Mouse (Mus musculus): Measurements from ENCODE around the gene Cpn2. TPM values are rescaled to one million over a fixed set of nuclear protein-coding genes. Genes with fewer than 3 reads are reported as not detected.

Cpn2 gene
- total and polyA plus RNA-seq, 2 experiments from 2014 or later: not detected

DNA sequence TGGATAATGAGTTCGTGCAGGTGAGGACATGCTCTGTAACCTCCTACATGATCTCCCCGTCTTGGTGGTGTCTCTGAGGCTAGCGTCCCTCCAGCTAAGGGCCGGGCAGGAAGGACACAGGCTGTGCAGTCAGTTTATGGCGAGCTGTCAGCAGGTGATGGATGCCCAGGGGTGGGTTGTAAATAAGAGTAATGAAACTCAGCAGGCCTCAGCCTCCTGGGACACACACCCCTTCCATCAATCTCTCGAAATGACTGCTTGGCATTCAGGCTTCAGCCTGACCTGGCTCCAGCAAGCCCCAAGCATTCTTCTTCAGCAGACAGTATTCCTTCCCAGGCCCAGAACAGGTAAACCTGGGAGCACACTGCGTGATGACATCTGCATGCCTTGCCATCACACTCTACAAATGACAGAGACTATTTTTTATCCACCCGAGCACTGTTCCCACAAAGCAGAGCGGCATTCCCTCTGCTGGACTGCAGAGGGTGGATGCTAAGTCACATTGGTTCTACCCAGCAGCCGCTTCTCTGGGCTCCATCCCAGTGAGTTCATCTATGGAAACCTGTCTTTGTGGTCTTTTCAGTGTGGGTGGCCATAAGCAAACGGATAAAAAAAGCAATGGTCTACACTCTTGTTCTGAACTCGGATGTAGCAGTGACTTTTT, 23.1 kb downstream of the Cpn2 start:
- no peak for TF ChIP-seq CTCF (IDR thresholded peaks at IDR 0.05)
- Histone ChIP-seq H3K4me1 (ENCODE audit: insufficient read depth, low read length) (no peaks in the 10 kb centered on the region), H3K27me3 (ENCODE audit: insufficient read depth, low read length) (peaks cover 6% of the 10 kb centered on the region), H3K27ac (ENCODE audit: low read depth, low read length) (no peak overlapping the region), H3K36me3 (ENCODE audit: insufficient read depth, low read length) (no peaks in the 10 kb centered on the region), H3K4me2 (ENCODE audit: low read depth, low read length, poor library complexity, severe bottlenecking) (no peak overlapping the region), H3K9me3 (ENCODE audit: low read length) (no peaks in the 10 kb centered on the region), H3K4me3 (ENCODE audit: low read depth, low read length) (no peak overlapping the region), H3K9ac (replicated peaks; ENCODE audit: low read length, poor library complexity, severe bottlenecking) (no peak overlapping the region)
- 87% methylated on average over 12 of the region's 12 CpGs for WGBS
- ATAC-seq (ENCODE audit: low FRiP score) (no peak), DNase-seq (ENCODE audit: low spot score) (no peak)

DNA sequence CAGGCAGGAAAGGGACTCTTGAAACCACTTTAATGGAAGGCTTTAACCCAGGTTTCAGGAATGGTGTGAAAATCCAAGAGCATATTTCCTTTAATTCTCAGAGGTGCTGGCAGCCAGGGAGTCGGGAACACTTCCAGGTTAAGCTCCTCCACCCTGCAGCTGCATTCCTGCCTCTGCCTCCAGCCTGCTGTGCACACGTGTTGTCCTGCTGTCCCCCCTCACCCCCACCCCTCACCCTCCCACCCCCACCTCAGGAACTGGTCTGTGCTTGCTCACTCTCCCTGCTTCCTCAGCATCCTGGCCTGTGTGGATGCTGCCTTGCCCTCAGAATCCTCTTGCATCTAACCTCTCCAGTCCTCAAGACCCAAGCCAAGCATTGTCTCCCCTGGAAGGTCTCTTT, 25.7 kb downstream of the Cpn2 start:
- Histone ChIP-seq H3K36me3 (ENCODE audit: insufficient read depth, low read length) (no peaks in the 10 kb centered on the region), H3K9me3 (ENCODE audit: low read length) (no peaks in the 10 kb centered on the region), H3K27ac (ENCODE audit: low read depth, low read length) (no peak overlapping the region), H3K4me2 (ENCODE audit: low read depth, low read length, poor library complexity, severe bottlenecking) (no peak overlapping the region), H3K4me3 (ENCODE audit: low read depth, low read length) (no peak overlapping the region), H3K9ac (replicated peaks; ENCODE audit: low read length, poor library complexity, severe bottlenecking) (no peak overlapping the region), H3K4me1 (ENCODE audit: insufficient read depth, low read length) (no peaks in the 10 kb centered on the region), H3K27me3 (ENCODE audit: insufficient read depth, low read length) (peaks cover 13% of the 10 kb centered on the region)
- DNase-seq (ENCODE audit: low spot score): no peak
- ATAC-seq (ENCODE audit: low FRiP score): no peak
- TF ChIP-seq CTCF (IDR thresholded peaks at IDR 0.05): no peak
- 38% methylated on average over 2 of the region's 2 CpGs for WGBS

DNA sequence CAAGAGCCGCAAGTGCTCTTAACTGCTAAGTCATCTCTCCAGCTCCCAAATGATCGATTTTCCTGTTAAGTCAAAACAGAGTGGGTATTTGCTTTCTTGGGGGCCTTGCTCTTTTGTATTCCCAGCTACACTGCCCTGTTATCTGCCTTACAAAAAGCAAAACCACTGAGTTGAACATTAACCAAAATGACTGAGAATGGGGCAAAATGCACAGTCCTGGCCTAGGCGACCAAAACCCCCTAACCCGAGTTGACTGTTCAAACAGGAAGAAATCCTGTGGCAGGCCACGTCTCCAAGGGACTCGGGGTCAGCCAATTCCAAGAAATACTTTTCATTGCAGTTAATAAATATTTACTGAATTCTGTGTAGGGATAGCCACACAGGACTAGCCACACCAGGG, 28.5 kb downstream of the Cpn2 start:
- DNase-seq (ENCODE audit: low spot score): no peak
- Histone ChIP-seq H3K36me3 (ENCODE audit: insufficient read depth, low read length) (no peaks in the 10 kb centered on the region), H3K27ac (ENCODE audit: low read depth, low read length) (no peak overlapping the region), H3K27me3 (ENCODE audit: insufficient read depth, low read length) (peaks cover 25% of the 10 kb centered on the region), H3K9ac (replicated peaks; ENCODE audit: low read length, poor library complexity, severe bottlenecking) (no peak overlapping the region), H3K4me1 (ENCODE audit: insufficient read depth, low read length) (0 out of 2 replicates have a peak, but pooled peaks cover 4% of the 10 kb centered on the region), H3K9me3 (ENCODE audit: low read length) (no peaks in the 10 kb centered on the region), H3K4me3 (ENCODE audit: low read depth, low read length) (no peak overlapping the region), H3K4me2 (ENCODE audit: low read depth, low read length, poor library complexity, severe bottlenecking) (no peak overlapping the region)
- 81% methylated on average over 6 of the region's 6 CpGs for WGBS
- TF ChIP-seq CTCF (IDR thresholded peaks at IDR 0.05): no peak
- ATAC-seq (ENCODE audit: low FRiP score): no peak

DNA sequence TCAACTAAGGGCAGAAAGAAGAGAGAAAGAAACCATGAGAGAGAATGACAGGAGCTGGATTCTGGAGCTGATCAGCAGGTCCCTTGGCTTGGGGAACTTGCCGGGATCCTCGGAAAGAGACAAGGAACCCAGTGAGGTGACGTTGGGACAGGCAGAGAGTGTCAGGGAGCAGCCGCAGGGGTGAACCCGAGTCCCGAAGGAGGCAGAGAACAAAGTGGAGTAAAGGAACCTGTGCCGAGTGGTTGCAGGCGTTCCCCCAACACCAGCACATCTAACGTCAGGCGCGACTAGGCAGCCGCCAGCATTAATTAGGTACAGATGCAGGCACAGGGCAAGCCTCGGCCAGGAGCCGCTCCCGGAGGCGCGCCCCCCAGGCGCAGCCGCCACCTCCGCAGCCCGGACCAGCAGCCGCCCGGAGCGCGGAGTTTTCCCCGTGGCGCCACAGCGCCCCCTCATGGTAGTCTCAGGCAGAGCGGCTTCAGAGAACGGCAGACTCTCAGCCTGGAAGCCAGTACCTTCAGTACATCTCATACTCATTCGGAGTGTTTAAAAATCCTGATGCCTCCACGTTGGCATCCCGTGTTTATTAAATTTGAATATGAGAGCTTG, 31.1 kb downstream of the Cpn2 start:
- TF ChIP-seq CTCF (IDR thresholded peaks at IDR 0.05): peak; percentile 92
- peak overlapping the region; percentile 34 for H3K4me3 ChIP-seq (ENCODE audit: low read depth, low read length)
- H3K36me3 ChIP-seq (ENCODE audit: insufficient read depth, low read length): no peaks in the 10 kb centered on the region
- peak overlapping the region; percentile 74 for H3K4me2 ChIP-seq (ENCODE audit: low read depth, low read length, poor library complexity, severe bottlenecking)
- H3K27me3 ChIP-seq (ENCODE audit: insufficient read depth, low read length): peaks cover 31% of the 10 kb centered on the region
- peak; percentile 44; the same call in 1 of the 2 replicates for ATAC-seq (ENCODE audit: low FRiP score)
- H3K9ac ChIP-seq (replicated peaks; ENCODE audit: low read length, poor library complexity, severe bottlenecking): peak overlapping the region; percentile 46; the same call in 1 of the 2 replicates
- 1% methylated on average over 33 of the region's 33 CpGs for WGBS
- H3K9me3 ChIP-seq (ENCODE audit: low read length): no peaks in the 10 kb centered on the region
- H3K27ac ChIP-seq (ENCODE audit: low read depth, low read length): no peak overlapping the region
- H3K4me1 ChIP-seq (ENCODE audit: insufficient read depth, low read length): 0 out of 2 replicates have a peak, but pooled peaks cover 4% of the 10 kb centered on the region
- DNase-seq (ENCODE audit: low spot score): peak; percentile 73

DNA sequence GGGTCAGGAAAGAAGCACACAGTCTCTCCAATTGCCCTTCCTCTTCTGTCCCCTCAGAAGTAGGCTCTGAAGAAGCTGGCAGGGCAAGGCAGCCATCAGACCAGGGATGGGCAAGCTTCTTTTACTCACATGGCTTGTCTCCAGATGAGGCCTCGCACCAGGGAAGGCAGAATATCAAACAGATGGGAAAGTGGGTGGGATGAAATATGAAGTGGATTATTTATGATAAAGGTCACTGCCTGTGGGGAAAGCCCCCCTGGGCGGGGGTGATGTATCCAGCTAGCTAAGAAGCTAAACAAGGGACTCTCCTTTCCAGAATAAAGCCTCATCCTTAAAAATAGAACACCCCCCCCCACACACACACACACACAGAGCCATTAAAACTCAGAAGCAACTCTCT, 31.7 kb downstream of the Cpn2 start:
- Histone ChIP-seq H3K4me3 (ENCODE audit: low read depth, low read length) (no peak overlapping the region), H3K4me1 (ENCODE audit: insufficient read depth, low read length) (0 out of 2 replicates have a peak, but pooled peaks cover 4% of the 10 kb centered on the region), H3K9ac (replicated peaks; ENCODE audit: low read length, poor library complexity, severe bottlenecking) (no peak overlapping the region), H3K36me3 (ENCODE audit: insufficient read depth, low read length) (no peaks in the 10 kb centered on the region), H3K27ac (ENCODE audit: low read depth, low read length) (no peak overlapping the region), H3K4me2 (ENCODE audit: low read depth, low read length, poor library complexity, severe bottlenecking) (no peak overlapping the region), H3K9me3 (ENCODE audit: low read length) (no peaks in the 10 kb centered on the region), H3K27me3 (ENCODE audit: insufficient read depth, low read length) (peaks cover 31% of the 10 kb centered on the region)
- 40% methylated on average over 2 of the region's 2 CpGs for WGBS
- TF ChIP-seq CTCF (IDR thresholded peaks at IDR 0.05): no peak
- no peak for ATAC-seq (ENCODE audit: low FRiP score)
- no peak for DNase-seq (ENCODE audit: low spot score)

Data from midbrain, postnatal 0 days (tissue).